Mouse (Mus musculus): Measurements from ENCODE around the gene Gm5868.
"Not testable (repeated sequence)": the region's sequence is repeated elsewhere in the genome, so short reads cannot be mapped to it uniquely, and the experiment has no call there.

Gm5868 gene

DNA sequence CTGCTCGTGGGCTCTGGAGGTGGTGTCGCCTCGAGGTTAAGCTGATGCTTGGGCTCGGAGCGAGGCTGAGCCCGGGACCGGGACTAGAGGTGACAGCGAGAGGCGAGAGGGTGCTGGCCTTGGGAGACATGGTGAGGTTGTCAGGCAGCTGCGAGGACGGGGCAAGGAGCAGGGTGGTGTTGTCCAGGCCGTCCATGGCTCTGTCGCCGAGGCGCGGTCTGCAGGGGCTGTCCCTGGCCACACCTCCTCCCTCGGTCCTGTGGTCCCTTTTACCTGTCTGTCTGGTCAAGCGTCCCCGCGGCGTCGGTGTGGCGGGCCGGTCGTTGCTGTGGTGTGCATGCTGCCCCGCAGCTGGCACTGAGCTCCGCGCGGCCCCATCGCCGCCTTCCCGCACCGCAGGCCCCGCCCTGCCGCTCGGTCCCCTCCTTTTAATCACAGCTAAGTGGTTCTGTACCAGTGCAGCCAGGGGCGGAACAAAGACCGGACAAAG, at the start of gene Gm5868:
TSS of gene Gm5868 (minus strand) at position 360 of the 490 bp plus-strand sequence.
- no peak for DNase-seq (ENCODE audit: low spot score)

DNA sequence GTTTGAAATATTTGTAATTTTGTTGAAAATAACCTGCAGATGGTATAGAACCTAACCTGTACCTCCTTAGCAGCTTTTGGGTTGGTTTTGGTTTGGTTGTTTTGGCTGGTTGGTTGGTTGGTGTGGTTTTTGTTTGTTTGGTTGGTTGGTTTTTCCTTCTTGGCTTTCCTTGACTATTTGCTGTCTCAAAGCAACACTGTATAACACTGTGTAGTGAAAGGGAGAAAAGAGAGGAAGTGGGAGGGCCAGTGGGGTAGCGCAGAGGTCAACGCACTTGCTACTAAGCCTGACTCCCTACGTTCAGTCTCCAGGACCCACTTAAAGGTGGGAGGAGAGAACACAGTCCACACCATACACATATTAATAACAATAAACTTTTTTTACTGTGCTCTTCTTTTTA, 49.2 kb upstream of the Gm5868 start:
- no peak for DNase-seq (ENCODE audit: low spot score)

DNA sequence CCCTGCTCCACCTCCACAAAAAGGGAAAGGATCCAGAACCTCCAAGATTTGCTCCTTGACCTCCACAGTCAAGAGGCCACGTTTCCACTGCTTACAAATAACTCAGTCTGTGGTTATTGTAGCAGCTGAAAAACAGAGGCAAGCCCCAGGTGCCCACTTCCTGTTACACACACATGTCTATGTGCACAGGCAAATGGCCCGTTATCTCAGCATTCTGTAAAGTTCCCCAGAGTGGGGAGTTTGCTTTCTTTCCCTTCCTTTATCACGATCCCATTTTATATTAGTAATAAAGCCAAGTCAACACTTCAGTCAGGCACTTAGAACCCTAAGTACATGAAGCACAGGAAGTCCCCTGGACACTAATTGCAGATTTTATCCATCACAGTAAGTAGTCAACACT, 48.8 kb upstream of the Gm5868 start:
- DNase-seq (ENCODE audit: low spot score), result no peak

DNA sequence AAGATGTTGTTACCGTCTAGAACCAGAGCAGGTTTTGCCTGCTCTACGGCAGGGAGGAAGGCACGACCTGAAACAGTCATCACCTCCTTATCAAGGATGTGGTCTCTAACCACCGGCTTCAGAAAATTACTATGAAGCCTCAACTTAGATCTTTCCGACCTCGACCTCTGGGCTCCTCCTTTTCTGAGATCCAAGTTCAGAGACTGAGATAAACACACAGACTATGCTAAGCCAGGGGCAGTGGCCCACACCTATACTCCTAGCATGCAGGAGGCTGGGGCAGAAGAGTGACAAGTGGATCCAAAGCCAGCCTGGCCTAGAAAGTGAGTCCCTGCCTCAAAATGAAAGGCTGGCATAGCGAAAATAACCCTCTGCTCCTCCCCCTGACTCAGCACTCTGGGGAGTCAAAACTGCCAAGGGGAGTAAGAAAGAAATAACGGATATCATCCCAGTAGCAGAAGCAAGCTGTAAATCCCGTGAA, 47.5 kb upstream of the Gm5868 start:
- DNase-seq (ENCODE audit: low spot score), result no peak

DNA sequence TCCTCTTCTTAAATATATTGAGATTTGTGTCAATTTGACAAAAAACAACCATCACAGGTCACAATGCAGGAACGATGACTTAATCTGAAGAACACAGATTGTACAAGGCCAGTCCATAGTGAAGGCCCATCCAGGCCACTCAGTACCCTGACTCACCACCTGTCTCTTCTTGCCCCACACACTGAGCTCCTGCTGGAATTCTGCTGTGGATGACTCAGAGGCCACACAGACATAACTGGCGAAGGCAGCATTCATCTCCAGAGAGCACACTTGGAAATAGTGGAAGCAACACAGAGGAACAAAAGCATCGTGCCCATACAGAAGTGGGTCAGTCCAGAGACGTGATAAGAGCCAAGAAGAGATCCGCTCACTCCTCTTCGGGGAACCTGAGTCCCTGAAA, 42.7 kb upstream of the Gm5868 start:
- no peak for DNase-seq (ENCODE audit: low spot score)

DNA sequence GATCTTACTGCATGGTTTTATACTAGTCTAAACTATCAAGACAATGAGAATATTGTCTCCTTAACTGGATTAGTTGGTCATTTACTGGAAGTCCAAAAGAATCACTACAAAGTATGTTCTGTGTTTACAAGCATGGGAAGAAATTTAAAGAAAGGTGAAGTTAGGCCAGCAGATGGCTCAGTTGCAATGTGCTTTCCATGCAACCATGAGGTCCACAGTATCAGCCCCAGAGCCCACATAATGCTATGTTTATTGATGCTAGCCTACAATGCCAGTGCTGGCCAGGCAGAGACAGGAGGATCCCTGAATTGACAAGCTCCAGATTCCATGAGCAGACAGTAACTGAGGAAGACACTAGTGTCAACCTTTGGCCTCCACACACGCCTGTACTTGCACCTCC, 33.7 kb upstream of the Gm5868 start:
- no peak for DNase-seq (ENCODE audit: low spot score)

DNA sequence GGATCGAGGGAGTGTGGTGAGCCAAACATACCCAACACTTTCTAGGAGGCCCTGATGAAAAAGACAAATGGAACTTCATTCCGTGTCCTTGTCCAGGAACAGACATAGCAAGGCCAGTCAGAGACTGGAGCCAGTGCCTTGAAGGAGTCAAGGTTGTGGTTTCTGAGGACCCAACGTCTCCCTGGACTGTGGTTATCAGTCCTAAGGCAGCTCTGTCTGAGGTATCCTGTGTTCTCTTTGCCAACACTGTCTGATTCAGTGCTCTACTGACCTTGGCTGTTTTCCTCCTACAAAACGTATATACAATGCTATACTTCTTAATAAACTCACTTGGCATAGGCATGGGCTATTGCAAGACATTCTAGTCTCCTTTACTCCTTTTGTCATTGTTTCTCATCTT, 30.1 kb upstream of the Gm5868 start:
- DNase-seq (ENCODE audit: low spot score), result no peak

DNA sequence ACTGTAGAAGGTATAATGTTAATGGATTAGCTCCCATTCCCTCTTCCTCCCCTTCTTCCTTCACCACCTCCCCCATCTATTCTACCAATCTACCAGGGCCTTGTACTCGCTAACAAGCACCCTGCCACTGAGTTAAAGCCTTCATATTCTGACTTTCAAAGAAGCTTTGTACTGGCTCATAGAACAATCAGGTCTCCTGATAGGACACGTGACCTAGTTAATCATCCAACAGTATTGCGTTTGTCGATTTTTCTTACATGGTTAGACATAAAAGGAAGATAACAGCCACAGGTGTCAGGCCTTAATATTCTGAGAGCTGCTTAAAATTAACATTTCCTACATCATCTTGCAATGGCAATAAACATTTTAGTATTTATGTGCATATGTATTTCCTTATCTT, 15.8 kb upstream of the Gm5868 start:
- no peak for DNase-seq (ENCODE audit: low spot score)

DNA sequence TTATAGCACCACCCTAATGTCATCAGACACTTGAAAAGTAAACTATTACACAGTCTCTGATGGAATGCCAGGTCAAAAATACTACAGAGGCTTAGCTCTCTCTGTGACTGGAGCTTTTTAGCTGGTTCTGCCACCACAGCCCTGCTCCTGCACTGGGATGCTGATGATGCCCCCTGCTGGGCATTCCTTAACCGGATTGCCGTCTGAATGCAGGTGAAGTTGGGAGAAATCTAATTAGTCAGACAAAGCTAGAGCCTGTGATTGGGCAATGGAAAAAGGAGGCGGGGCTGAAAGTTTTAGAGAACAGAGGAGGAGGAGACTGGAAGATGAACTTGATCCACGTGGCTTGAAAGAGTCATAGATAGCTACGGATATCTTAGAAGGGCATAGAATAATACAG, 13.7 kb upstream of the Gm5868 start:
- DNase-seq (ENCODE audit: low spot score), result peak; percentile 66

DNA sequence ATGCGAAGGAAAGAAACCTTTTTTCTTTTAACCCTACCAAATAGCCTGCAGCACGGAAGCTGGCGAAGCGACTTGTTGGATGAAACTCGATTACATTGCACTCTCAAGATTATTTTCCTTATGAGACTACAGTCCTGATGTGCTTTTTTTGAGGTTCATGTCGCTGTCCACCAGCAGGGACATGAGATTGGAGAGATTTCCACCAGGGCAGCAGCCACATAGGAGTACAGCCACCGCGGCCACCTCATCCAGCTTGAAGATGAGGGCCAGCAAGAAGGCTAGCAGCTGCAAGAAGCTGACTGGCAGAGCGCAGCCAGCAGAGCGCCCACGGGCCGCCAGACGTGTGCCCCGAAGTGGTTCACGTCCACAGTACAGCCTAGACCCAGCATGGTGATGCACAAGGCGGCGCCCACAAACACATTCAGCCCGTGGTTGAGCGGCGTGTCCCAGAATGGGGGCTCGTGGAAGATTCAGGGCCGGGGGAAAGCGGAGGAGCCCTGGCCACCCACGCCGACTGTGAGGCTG, 622 bp downstream of the Gm5868 start:
- DNase-seq (ENCODE audit: low spot score), result not testable (repeated sequence)

DNA sequence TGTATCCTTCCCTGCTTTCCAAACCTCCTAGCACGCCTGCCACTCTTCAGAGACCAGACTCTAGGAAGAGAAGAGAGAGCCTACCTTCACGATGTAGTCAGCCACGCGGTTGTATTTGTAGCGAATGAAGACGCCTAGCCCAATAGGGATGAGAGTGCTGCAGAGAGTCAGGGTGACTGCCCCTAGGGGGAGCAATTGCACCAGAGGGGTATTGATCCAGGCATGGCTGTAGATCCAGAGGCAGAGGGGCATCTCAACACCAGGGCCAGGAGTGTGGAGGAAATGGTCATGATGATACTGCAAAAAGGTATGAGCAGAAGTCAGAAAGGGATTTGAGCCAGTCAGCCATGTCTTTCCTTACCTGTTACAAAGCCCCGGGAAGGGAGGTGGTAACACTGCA, 1.2 kb downstream of the Gm5868 start:
- DNase-seq (ENCODE audit: low spot score), result not testable (repeated sequence)

DNA sequence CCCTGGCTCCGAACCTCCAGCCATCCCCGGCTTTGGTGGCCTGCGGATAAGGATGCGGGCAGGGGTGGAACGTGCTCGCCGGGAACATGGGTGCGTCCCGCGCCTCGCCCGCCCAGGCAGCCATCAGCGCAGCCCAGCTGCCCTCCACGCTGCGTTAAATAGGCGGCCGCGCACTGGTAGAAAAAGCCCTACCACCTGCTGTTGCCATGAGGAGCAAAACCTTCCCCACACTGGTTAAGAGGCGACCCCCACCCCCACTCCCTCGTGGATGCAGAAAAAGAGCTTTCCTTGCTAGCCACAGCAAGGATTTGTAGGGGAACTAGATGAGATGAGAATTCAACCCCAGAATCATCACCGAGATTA, 6.4 kb downstream of the Gm5868 start, which contains the start of gene Zar1:
TSS of gene Zar1 (minus strand) at position 285 of the 363 bp plus-strand sequence.
- DNase-seq (ENCODE audit: low spot score), result not testable (repeated sequence)

DNA sequence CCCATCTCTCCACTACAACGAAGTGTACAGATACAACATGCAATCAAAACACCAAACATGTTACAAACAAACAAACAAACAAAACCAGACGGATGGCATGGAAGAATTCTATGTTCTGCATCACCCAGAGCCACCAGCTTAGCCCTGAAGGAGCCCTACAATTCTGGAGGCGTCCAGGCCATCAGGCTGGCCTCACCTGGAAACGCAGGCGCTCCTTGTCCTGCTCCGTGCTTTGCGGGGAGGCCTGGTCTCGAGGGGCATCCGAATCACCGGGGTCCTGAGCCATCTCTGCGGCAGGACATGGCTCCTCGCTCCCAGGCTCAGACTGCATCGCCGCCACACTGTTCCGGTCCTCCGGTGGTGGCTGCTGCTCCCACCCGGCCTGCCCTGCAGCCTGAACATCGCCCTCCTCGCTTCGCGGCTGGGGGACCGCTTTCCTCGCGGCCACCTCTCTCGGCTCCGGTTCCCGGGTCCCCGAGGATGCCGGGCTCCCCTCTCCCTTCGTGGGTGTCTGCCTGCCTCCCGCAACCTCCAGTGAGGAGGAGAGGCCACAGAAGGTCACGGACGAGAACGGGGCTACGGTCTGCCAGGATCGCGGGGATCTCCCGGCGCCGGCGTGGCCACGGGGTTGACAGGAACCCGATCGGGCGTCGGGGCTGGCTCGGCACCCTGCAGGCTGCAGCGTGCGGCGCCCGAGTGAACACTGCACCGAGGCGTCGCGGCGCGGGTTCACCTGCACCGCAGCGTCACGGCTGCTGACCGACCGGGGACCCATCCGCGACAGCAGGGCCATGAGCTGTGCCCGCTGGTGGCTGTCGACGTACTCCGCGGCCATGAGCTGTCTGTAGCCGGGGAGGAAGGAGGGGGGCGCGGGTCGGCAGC, 7.0 kb downstream of the Gm5868 start:
- DNase-seq (ENCODE audit: low spot score), result not testable (repeated sequence)

DNA sequence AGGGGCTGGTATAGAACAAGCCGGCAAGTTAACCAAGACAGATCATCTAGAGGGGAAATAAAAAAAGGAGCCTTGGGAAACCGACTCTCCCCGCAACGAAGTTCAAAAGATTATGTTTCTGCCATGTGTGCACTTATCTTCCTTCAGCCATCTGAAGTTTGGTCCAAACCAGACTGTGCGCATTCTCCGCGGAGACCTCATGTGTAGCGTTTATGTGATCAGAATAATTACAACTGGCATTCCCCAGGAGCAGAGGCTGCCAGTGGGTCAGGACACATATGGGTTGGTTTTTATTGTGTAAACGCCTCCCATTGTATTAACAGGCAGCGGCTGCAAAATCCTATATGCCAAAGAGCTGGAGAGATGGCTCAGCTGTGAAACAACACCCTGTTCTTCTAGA, 7.8 kb downstream of the Gm5868 start:
- DNase-seq (ENCODE audit: low spot score), result not testable (repeated sequence)

DNA sequence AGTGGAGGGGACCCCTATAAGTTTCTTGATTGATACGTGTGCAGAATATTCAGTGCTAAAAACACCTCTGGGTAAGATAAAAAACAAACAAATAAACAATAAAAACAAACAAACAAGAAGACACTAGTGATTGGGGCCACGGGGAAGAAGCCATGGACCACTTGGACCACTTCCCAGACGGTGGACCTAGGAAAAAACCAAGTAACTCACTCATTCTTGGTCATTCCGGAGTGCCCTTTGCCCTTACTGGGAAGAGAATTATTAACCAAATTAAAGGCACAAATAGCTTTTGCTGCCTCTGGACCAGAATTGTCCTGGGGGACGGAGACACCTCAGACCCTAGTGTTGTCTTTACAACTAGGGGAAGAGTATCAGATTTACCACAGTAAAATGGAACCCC, 21.7 kb downstream of the Gm5868 start:
- no peak for DNase-seq (ENCODE audit: low spot score)

DNA sequence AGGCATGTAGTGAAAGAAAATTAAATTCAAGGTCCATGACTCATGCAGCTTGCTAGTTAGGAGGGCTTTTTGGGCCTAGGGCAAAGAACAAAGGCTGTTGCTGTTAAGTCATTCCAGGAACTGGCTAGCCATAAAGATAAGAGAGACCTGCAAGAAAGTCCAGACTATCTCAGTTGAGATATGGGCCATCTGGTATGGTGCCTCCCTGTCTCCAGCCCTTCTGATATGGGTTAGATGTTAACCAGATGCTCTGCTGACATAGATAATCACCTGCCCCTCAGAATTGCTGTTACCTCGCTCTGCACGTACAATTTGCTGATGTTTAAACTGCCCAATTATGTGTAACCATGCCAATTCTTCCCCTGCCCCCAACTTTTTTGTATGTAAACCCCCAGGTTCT, 24.2 kb downstream of the Gm5868 start:
- not testable (repeated sequence) for DNase-seq (ENCODE audit: low spot score)

DNA sequence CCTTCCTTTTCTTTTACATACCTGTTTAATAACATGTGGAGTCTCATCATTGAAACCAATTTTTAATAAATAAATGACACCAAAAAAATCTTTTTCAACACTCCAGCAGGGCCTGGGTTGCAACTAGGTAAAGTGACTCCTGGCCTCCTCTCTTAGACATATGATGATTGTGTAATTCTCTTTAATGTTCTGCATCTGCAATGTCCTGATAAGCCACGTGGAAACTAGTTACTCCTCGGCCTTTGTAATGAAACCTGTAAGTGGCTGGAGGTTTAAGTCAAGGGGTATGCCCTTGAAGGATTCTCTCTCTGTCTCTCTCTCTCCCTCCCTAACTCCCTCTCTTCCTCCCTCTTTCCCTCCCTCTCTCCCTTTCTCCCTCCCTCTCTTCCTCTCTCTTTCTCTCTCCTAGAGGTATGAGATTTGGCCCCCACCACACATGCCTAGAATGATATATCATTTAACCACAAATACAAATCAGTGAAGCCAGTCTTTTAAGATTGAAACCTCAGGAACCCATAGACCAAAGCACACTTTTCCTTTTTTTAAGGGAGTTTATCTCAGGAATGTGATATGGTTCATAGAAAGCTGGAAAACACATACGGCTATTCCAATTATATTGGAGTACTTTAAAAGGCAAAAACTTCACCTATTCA, 26.2 kb downstream of the Gm5868 start:
- DNase-seq (ENCODE audit: low spot score), result no peak

DNA sequence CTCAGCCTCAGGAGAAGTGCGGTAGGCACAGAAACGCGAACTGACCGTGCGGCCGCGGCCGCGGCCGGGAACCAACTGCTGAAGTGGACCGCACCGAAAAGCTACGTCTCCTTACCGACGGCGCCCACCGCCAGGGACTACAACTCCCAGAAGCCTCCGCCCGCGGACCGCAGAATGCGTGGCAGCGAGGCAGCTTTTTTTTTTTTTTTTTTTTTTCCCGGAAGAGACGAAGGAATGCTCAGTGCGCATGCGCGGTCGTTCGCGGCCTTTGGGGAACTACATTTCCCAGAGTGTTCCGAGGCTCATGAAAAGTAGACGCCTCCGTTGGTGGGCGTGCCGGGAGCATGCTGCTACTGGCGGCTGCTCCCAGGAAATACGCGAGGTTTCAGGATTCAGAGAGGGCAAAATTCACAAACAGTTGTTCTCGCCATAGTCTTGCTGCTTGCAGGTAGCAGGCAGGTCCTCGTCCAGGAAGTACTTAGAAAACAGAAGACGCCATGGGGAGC, 27.8 kb downstream of the Gm5868 start, which contains the start of gene Nfxl1:
TSS of gene Nfxl1 (minus strand) at position 141 of the 506 bp plus-strand sequence.
- peak; percentile 100 for DNase-seq (ENCODE audit: low spot score)

DNA sequence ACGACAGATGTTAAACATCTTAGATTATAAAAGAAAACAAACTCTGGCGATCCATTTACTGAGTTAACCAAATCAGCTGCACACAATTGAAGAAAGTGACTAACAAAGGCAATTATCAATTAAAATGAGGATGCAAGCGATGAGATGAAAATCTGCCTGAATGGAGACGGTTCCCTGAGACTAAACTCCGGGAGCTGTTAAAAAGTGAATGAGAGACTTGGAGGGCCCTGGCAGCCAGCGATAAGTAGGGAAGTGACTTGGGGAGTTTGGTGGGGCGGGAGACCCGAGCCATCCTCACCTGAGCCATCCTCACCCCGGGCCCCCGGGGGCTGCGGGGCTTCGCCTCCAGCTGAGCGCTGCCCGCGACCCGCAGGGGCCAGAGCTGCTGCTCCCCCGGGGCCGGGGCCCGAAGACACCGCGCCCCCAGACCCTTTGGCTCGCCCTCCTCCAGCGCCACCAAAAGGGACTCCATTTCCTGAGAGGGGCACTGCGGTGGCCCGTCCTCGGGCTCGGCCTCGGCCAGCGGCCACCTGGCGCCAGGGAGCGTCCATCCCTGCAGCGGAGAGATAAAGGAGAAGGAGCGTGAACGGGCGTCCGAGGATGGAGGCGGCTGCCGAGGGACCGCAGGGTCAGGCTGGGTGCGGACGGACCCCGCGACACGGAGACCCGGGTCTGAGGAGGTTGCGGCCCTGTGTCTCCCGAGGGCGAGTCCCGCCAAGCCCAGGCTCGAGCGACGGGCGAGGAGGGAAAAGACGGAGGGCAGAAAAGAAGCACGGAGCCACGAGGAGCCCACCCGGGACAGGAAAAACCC, 28.4 kb downstream of the Gm5868 start:
- DNase-seq (ENCODE audit: low spot score), result peak; percentile 17

DNA sequence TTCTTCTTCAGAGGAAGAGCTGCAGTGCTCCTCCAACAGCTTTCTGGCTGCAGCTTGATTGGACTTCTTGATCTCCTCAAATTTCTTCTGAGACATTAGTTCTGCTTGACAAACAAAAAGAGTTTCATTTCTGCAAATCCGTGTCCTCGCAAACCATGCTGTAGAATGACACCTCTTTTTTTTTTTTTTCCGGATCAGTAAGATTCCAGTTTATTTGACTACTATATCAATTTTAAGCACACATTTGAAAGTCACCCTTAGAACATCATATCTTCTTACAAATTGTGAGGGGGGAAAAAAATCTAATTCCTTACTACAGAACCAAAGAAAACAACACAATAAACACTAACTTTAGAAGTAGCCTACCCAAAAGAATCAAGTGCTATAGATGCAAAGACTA, 31.1 kb downstream of the Gm5868 start:
- no peak for DNase-seq (ENCODE audit: low spot score)

DNA sequence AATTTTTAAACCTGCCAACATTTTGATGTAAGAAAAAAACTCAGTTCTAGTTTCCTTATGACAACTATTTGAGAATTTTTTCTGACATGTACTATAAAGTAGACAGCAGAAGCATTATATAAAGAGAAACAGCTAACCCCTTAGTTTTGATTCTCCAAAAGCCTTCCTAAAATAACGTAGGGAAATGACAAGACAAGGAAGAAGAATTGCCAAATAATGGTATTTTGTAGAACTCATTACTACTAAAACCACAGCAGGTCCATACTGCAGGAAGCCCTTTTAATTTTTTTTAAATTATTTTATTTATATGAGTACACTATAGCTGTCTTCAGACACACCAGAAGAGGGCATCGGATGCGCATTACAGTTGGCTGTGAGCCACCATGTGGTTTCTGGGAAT, 36.1 kb downstream of the Gm5868 start:
- DNase-seq (ENCODE audit: low spot score), result no peak

All from adipocyte (in vitro differentiated cells).